Mouse (Mus musculus) stomach, postnatal 0 days (tissue): ENCODE data around the gene Prdm11.

Source experiments
- CTCF ChIP-seq: IDR thresholded peaks from 2 replicates; pipeline ENCODE4 v1.5.1; 2016; ENCODE audit warnings: antibody characterized with exemption, low read depth, mild to moderate bottlenecking, moderate library complexity
- EP300 ChIP-seq: optimal IDR thresholded peaks from 2 replicates; pipeline ENCODE3; 2016; ENCODE audit warnings: antibody characterized with exemption

DNA sequence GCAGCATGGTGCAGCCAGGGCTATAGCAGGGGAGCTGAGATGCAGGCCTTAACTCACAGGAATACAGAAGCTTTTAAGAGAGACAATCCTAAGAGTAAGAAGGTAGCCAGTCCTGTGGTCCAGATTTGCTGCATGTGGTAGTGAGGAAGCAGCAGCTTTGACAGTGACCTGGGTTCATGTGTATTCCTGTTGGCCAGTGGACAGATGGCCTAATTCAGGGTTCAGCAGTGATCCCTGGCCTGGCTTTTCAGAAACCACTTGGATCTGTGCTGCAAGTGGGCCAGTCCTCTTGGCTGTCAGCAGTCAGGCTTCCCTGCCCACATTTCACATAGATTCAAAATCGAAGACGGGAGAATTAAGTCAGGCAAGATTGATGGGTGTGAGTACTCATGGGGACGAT, 104.5 kb downstream of the Prdm11 start:
- TF ChIP-seq CTCF (no peak), EP300 (no peak)
